In genomic region chrX:135652173-135652772, GRCm38 (mm10) we compare ENCODE assay signal across 10 mouse cellular contexts. TPM values are rescaled to one million over a fixed set of nuclear protein-coding genes. Genes with fewer than 3 reads are reported as not detected.
DNase-seq lines count a peak whose midpoint lies in the region; ATAC-seq and TF ChIP-seq lines count a peak whose summit lies in the region.
"Had no signal": no experiment of that assay in that cellular context is flagged by ENCODE, and none has a peak within 500 bp of the region (broad histone marks: within the 10 kb centered on the region; RNA-seq: fewer than 3 reads in every experiment).

No protein-coding gene starts in this region.

- no peak overlapping the region for H3K27ac ChIP-seq in limb, embryonic 10.5 days
- H3K27ac ChIP-seq in stomach, postnatal 0 days (replicated peaks) = no peak overlapping the region

- no peaks in the 10 kb centered on the region for H3K9me3 ChIP-seq in limb, embryonic 10.5 days (replicated peaks)
- H3K9me3 ChIP-seq in stomach, postnatal 0 days (ENCODE audit: control insufficient read depth, low read length) = no peaks in the 10 kb centered on the region

- no peaks in the 10 kb centered on the region for H3K4me1 ChIP-seq in limb, embryonic 10.5 days
- no peaks in the 10 kb centered on the region for H3K4me1 ChIP-seq in stomach, postnatal 0 days (replicated peaks; ENCODE audit: control insufficient read depth, insufficient read depth)

- peak; percentile 97 for ATAC-seq in frontal cortex, adult (ENCODE audit: low TSS enrichment)
- peak; percentile 29; the same call in 1 of the 2 replicates for ATAC-seq in stomach, postnatal 0 days (ENCODE audit: low FRiP score, low TSS enrichment)

- H3K4me3 ChIP-seq in limb, embryonic 10.5 days = no peak overlapping the region
- H3K4me3 ChIP-seq in stomach, postnatal 0 days (ENCODE audit: low read depth, low read length) = no peak overlapping the region
- H3K4me3 ChIP-seq: erythroblast, embryonic 14.5 days had no signal

- H3K9ac ChIP-seq in stomach, postnatal 0 days (ENCODE audit: low read length) = no peak overlapping the region

- H3K27me3 ChIP-seq in limb, embryonic 10.5 days (ENCODE audit: low read depth, poor library complexity, severe bottlenecking) = peaks cover 27% of the 10 kb centered on the region; the same call in 1 of the 2 replicates
- H3K27me3 ChIP-seq in stomach, postnatal 0 days (ENCODE audit: control insufficient read depth, insufficient read depth, low read length) = no peaks in the 10 kb centered on the region

- DNase-seq in kidney, postnatal 10 days = peak; percentile 11
- no peak for DNase-seq in kidney, adult 18-20 months
- peak; percentile 20 for DNase-seq in ES-CJ7 (ENCODE audit: low read depth, low spot score)
- peak; percentile 29 for DNase-seq in adrenal gland, postnatal 10 days
- peak; percentile 30 for DNase-seq in limb, embryonic 10.5 days (ENCODE audit: low spot score)
- peak; percentile 17 for DNase-seq in stomach, postnatal 0 days (ENCODE audit: low spot score)
- no peak for DNase-seq in urinary bladder, postnatal 36 days (ENCODE audit: low spot score in 2 of 2)

- WGBS in limb, embryonic 10.5 days = 53% methylated on average over 9 of the region's 9 CpGs
- 27% methylated on average over 9 of the region's 9 CpGs for WGBS in stomach, postnatal 0 days

- TF ChIP-seq EP300 in stomach, postnatal 0 days (optimal IDR thresholded peaks at IDR 0.05) = no peak

- H3K4me2 ChIP-seq in stomach, postnatal 0 days (replicated peaks; ENCODE audit: low read depth) = no peak overlapping the region

- no peaks in the 10 kb centered on the region for H3K36me3 ChIP-seq in limb, embryonic 10.5 days
- H3K36me3 ChIP-seq in stomach, postnatal 0 days (ENCODE audit: control insufficient read depth, insufficient read depth, low read length) = no peaks in the 10 kb centered on the region

- TF ChIP-seq CTCF in stomach, postnatal 0 days (IDR thresholded peaks at IDR 0.05; ENCODE audit: low read depth) = peak; percentile 66

RNA-seq across cellular contexts. Expression of gene Prame, which starts 24.8 kb away (rescaled TPM):
- not detected for total RNA-seq in adrenal gland, postnatal 10 days (2021)
- not detected in 2 replicates for polyA plus RNA-seq in limb, embryonic 10.5 days (2016; fragmentation: Nextera tagmentation; extraction: Ambion mirVana)
- not detected in 2 replicates for polyA plus RNA-seq in stomach, postnatal 0 days (2015; fragmentation: Nextera tagmentation; extraction: Ambion mirVana)
- polyA plus RNA-seq: erythroblast, embryonic 14.5 days; liver, embryonic 16.5 days had no signal

RNA-seq across cellular contexts. Expression of gene Tcp11x2, which starts 41.3 kb away (rescaled TPM):
- total RNA-seq in adrenal gland, postnatal 10 days (2021) = not detected
- polyA plus RNA-seq in limb, embryonic 10.5 days (2016; fragmentation: Nextera tagmentation; extraction: Ambion mirVana) = 0.08 TPM in 1 of 2 replicates, not detected in the other
- 0.07 TPM in 1 of 2 replicates, not detected in the other for polyA plus RNA-seq in stomach, postnatal 0 days (2015; fragmentation: Nextera tagmentation; extraction: Ambion mirVana)
- polyA plus RNA-seq: erythroblast, embryonic 14.5 days; liver, embryonic 16.5 days had no signal

RNA-seq across cellular contexts. Expression of gene Nxf7, which starts 53.7 kb away (rescaled TPM):
- total RNA-seq in adrenal gland, postnatal 10 days (2021) = not detected
- polyA plus RNA-seq in limb, embryonic 10.5 days (2016; fragmentation: Nextera tagmentation; extraction: Ambion mirVana) = not detected in 2 replicates
- 0.16 and 0.39 TPM in 2 replicates for polyA plus RNA-seq in stomach, postnatal 0 days (2015; fragmentation: Nextera tagmentation; extraction: Ambion mirVana)
- polyA plus RNA-seq: erythroblast, embryonic 14.5 days had no signal

Comparison
In these comparisons a context has a peak if more than half of its experiments do, and no peak if none do; other contexts are left out.
1. DNase-seq: peak in kidney, postnatal 10 days (single experiment), ES-CJ7 (single experiment), adrenal gland, postnatal 10 days (single experiment), limb, embryonic 10.5 days (single experiment) and stomach, postnatal 0 days (single experiment); none in kidney, adult 18-20 months (single experiment) and urinary bladder, postnatal 36 days (0 of 2).